Mouse (Mus musculus): ENCODE results near the gene Pbxip1. TPM values are rescaled to one million over a fixed set of nuclear protein-coding genes. Genes with fewer than 3 reads are reported as not detected.
"Not testable (repeated sequence)": the region's sequence is repeated elsewhere in the genome, so short reads cannot be mapped to it uniquely, and the experiment has no call there.

Pbxip1 gene
- polyA plus RNA-seq, 1 experiment from 2014 or later = 15.7 TPM

- no peak overlapping the region; the same call in 1 of the 2 replicates for H3K4me2 ChIP-seq
- H3K36me3 ChIP-seq (replicated peaks) = no peaks in the 10 kb centered on the region
- ATAC-seq (replicated peaks) = no peak
- no peak overlapping the region for H3K27ac ChIP-seq
- no peak overlapping the region for H3K9ac ChIP-seq
- H3K4me1 ChIP-seq = peaks cover 25% of the 10 kb centered on the region
- no peak overlapping the region for H3K4me3 ChIP-seq
- no peaks in the 10 kb centered on the region for H3K9me3 ChIP-seq
- H3K27me3 ChIP-seq (replicated peaks) = no peaks in the 10 kb centered on the region
- 67% methylated on average over 6 of the region's 6 CpGs for WGBS
Measured at GRCm38 (mm10) chr3:89422556-89423205, 13.8 kb upstream of the Pbxip1 start.

- Histone ChIP-seq H3K27me3 (replicated peaks) (no peaks in the 10 kb centered on the region), H3K36me3 (replicated peaks) (no peaks in the 10 kb centered on the region), H3K9me3 (no peaks in the 10 kb centered on the region), H3K4me2 (no peak overlapping the region), H3K9ac (no peak overlapping the region), H3K4me3 (no peak overlapping the region), H3K27ac (no peak overlapping the region), H3K4me1 (peaks cover 16% of the 10 kb centered on the region)
- 93% methylated on average over 5 of the region's 5 CpGs for WGBS
- no peak for ATAC-seq (replicated peaks)
Measured at GRCm38 (mm10) chr3:89424416-89425140, 11.9 kb upstream of the Pbxip1 start.

GRCm38 (mm10) chr3:89425141-89425525, 11.4 kb upstream of the Pbxip1 start:
- ATAC-seq (replicated peaks) = no peak
- no peak overlapping the region for H3K27ac ChIP-seq
- 94% methylated on average over 5 of the region's 5 CpGs for WGBS

GRCm38 (mm10) chr3:89425876-89426275, 10.6 kb upstream of the Pbxip1 start:
- H3K4me1 ChIP-seq = peaks cover 15% of the 10 kb centered on the region
- no peak overlapping the region for H3K4me3 ChIP-seq
- H3K27me3 ChIP-seq (replicated peaks) = no peaks in the 10 kb centered on the region
- ATAC-seq (replicated peaks) = no peak
- H3K9ac ChIP-seq = no peak overlapping the region
- WGBS = 77% methylated on average over 4 of the region's 4 CpGs
- H3K36me3 ChIP-seq (replicated peaks) = no peaks in the 10 kb centered on the region
- no peak overlapping the region for H3K27ac ChIP-seq
- no peaks in the 10 kb centered on the region for H3K9me3 ChIP-seq
- H3K4me2 ChIP-seq = no peak overlapping the region

More at GRCm38 (mm10) chr3:89425141-89425525, 11.4 kb upstream of the Pbxip1 start:
- H3K36me3 ChIP-seq (replicated peaks) = no peaks in the 10 kb centered on the region
- H3K4me3 ChIP-seq = no peak overlapping the region
- no peak overlapping the region for H3K4me2 ChIP-seq
- no peak overlapping the region for H3K9ac ChIP-seq
- peaks cover 11% of the 10 kb centered on the region for H3K4me1 ChIP-seq
- no peaks in the 10 kb centered on the region for H3K27me3 ChIP-seq (replicated peaks)
- no peaks in the 10 kb centered on the region for H3K9me3 ChIP-seq

GRCm38 (mm10) chr3:89429021-89429420, 7.5 kb upstream of the Pbxip1 start:
- peaks cover 15% of the 10 kb centered on the region; the same call in 1 of the 2 replicates for H3K36me3 ChIP-seq (replicated peaks)
- H3K4me2 ChIP-seq; H3K4me3 ChIP-seq; H3K27me3 ChIP-seq (replicated peaks); ATAC-seq (replicated peaks); H3K27ac ChIP-seq; H3K9ac ChIP-seq; H3K9me3 ChIP-seq: not testable (repeated sequence)
- 94% methylated on average over 7 of the region's 7 CpGs for WGBS
- H3K4me1 ChIP-seq = peaks cover 19% of the 10 kb centered on the region

- no peaks in the 10 kb centered on the region for H3K9me3 ChIP-seq
- no peaks in the 10 kb centered on the region for H3K27me3 ChIP-seq (replicated peaks)
- H3K4me3 ChIP-seq = peak within 1 kb of the TSS; percentile 99
- H3K4me2 ChIP-seq = peak within 1 kb of the TSS; percentile 86
- peaks cover 15% of the 10 kb centered on the region; the same call in 1 of the 2 replicates for H3K36me3 ChIP-seq (replicated peaks)
- peak within 1 kb of the TSS; percentile 99 for H3K9ac ChIP-seq
- peaks cover 19% of the 10 kb centered on the region for H3K4me1 ChIP-seq
- WGBS = 2% methylated on average over 65 of the region's 68 CpGs
- H3K27ac ChIP-seq = peak within 1 kb of the TSS; percentile 89
- peak; percentile 98 for ATAC-seq (replicated peaks)
Measured at GRCm38 (mm10) chr3:89430171-89431159, 6.0 kb upstream of the Pbxip1 start, which contains the start of gene Pygo2. Pygo2 (plus strand) TSS chr3:89430214.

GRCm38 (mm10) chr3:89432606-89433005, 3.9 kb upstream of the Pbxip1 start:
- Histone ChIP-seq H3K4me2 (no peak overlapping the region), H3K27me3 (replicated peaks) (no peaks in the 10 kb centered on the region), H3K9me3 (no peaks in the 10 kb centered on the region), H3K27ac (no peak overlapping the region), H3K9ac (no peak overlapping the region), H3K36me3 (replicated peaks) (peaks cover 15% of the 10 kb centered on the region; the same call in 1 of the 2 replicates), H3K4me3 (no peak overlapping the region), H3K4me1 (peaks cover 30% of the 10 kb centered on the region)
- 98% methylated on average over 8 of the region's 8 CpGs for WGBS
- no peak for ATAC-seq (replicated peaks)

- H3K9ac ChIP-seq = no peak overlapping the region
- no peak overlapping the region for H3K4me3 ChIP-seq
- H3K4me1 ChIP-seq = peaks cover 30% of the 10 kb centered on the region
- no peaks in the 10 kb centered on the region for H3K9me3 ChIP-seq
- H3K4me2 ChIP-seq = no peak overlapping the region
- H3K27me3 ChIP-seq (replicated peaks) = no peaks in the 10 kb centered on the region
- 81% methylated on average over 11 of the region's 11 CpGs for WGBS
- H3K27ac ChIP-seq = no peak overlapping the region
- H3K36me3 ChIP-seq (replicated peaks) = peaks cover 15% of the 10 kb centered on the region; the same call in 1 of the 2 replicates
- ATAC-seq (replicated peaks) = no peak
Measured at GRCm38 (mm10) chr3:89434532-89434931, 2.0 kb upstream of the Pbxip1 start.

GRCm38 (mm10) chr3:89435041-89435440, 1.5 kb upstream of the Pbxip1 start:
- peaks cover 30% of the 10 kb centered on the region for H3K4me1 ChIP-seq
- H3K4me3 ChIP-seq = no peak overlapping the region
- no peaks in the 10 kb centered on the region for H3K9me3 ChIP-seq
- ATAC-seq (replicated peaks) = no peak
- peak overlapping the region; percentile 7; the same call in 1 of the 2 replicates for H3K27ac ChIP-seq
- H3K27me3 ChIP-seq (replicated peaks) = no peaks in the 10 kb centered on the region
- no peak overlapping the region for H3K9ac ChIP-seq
- H3K4me2 ChIP-seq = no peak overlapping the region
- peaks cover 15% of the 10 kb centered on the region; the same call in 1 of the 2 replicates for H3K36me3 ChIP-seq (replicated peaks)
- WGBS = 69% methylated on average over 7 of the region's 7 CpGs

GRCm38 (mm10) chr3:89437269-89437668, 763 bp downstream of the Pbxip1 start:
- Histone ChIP-seq H3K4me2 (peak overlapping the region; percentile 39), H3K9ac (0 out of 2 replicates have a peak overlapping the region, but pooled peaks have one; percentile 15), H3K27me3 (replicated peaks) (no peaks in the 10 kb centered on the region), H3K36me3 (replicated peaks) (peaks cover 15% of the 10 kb centered on the region; the same call in 1 of the 2 replicates), H3K9me3 (no peaks in the 10 kb centered on the region), H3K27ac (no peak overlapping the region), H3K4me3 (peak overlapping the region; percentile 32; the same call in 1 of the 2 replicates), H3K4me1 (peaks cover 13% of the 10 kb centered on the region)
- 17% methylated on average over 5 of the region's 5 CpGs for WGBS
- ATAC-seq (replicated peaks) = no peak

- no peaks in the 10 kb centered on the region for H3K27me3 ChIP-seq (replicated peaks)
- no peak for ATAC-seq (replicated peaks)
- no peak overlapping the region for H3K27ac ChIP-seq
- H3K36me3 ChIP-seq (replicated peaks) = no peaks in the 10 kb centered on the region
- no peak overlapping the region for H3K4me2 ChIP-seq
- no peak overlapping the region for H3K9ac ChIP-seq
- H3K4me1 ChIP-seq = peaks cover 11% of the 10 kb centered on the region
- no peak overlapping the region for H3K4me3 ChIP-seq
- WGBS = 90% methylated on average over 2 of the region's 2 CpGs
- H3K9me3 ChIP-seq = no peaks in the 10 kb centered on the region
Measured at GRCm38 (mm10) chr3:89440691-89441090, 4.2 kb downstream of the Pbxip1 start.

Measured in midbrain, embryonic 15.5 days (tissue).